In genomic region chr1:167284837-167285319, GRCm38 (mm10) we compare ENCODE assay signal across 8 mouse cellular contexts. TPM values are rescaled to one million over a fixed set of nuclear protein-coding genes. Genes with fewer than 3 reads are reported as not detected.
DNase-seq lines count a peak whose midpoint lies in the region; ATAC-seq lines count a peak whose summit lies in the region.

No protein-coding gene starts in this region.

- H3K36me3 ChIP-seq in forebrain, embryonic 11.5 days (ENCODE audit: control insufficient read depth, insufficient read depth, low read length), result no peaks in the 10 kb centered on the region
- H3K36me3 ChIP-seq in heart, embryonic 16.5 days (ENCODE audit: control insufficient read depth, insufficient read depth), result no peaks in the 10 kb centered on the region
- no peaks in the 10 kb centered on the region for H3K36me3 ChIP-seq in neural tube, embryonic 14.5 days (ENCODE audit: control insufficient read depth, insufficient read depth, low read length)

- under 1% methylated on average over 50 of the region's 51 CpGs for WGBS in forebrain, embryonic 11.5 days
- WGBS in heart, embryonic 16.5 days, result under 1% methylated on average over 50 of the region's 51 CpGs
- under 1% methylated on average over 45 of the region's 51 CpGs for WGBS in neural tube, embryonic 14.5 days

- peak; percentile 94 for ATAC-seq in forebrain, embryonic 11.5 days (replicated peaks; ENCODE audit: low FRiP score)
- peak; percentile 87 for ATAC-seq in heart, embryonic 16.5 days (replicated peaks; ENCODE audit: extremely low read depth, insufficient read depth, low FRiP score)
- ATAC-seq in neural tube, embryonic 14.5 days (ENCODE audit: low read depth), result peak; percentile 92

- peak; percentile 79 for DNase-seq in CD4-positive, CD25-positive, alpha-beta regulatory T cell, adult 2 months (ENCODE audit: low read depth, low spot score)
- peak; percentile 97 for DNase-seq in forebrain, embryonic 11.5 days (ENCODE audit: low spot score)
- peak; percentile 90 to 92 for DNase-seq in kidney, postnatal 36 days
- peak; percentile 88 to 91 for DNase-seq in lung, adult 18-20 months
- peak; percentile 84 for DNase-seq in testis, postnatal 10 days (ENCODE audit: low spot score)

- H3K27ac ChIP-seq in brown adipose tissue, adult 24 weeks (replicated peaks; ENCODE audit: low read depth, low read length), result no peak overlapping the region
- peak overlapping the region; percentile 90 for H3K27ac ChIP-seq in forebrain, embryonic 11.5 days (ENCODE audit: low read depth, low read length)
- peak overlapping the region; percentile 89 for H3K27ac ChIP-seq in heart, embryonic 16.5 days (ENCODE audit: low read length)
- peak overlapping the region; percentile 97 for H3K27ac ChIP-seq in neural tube, embryonic 14.5 days (ENCODE audit: low read depth, low read length)

- peaks cover 3% of the 10 kb centered on the region; the same call in 1 of the 2 replicates for H3K4me1 ChIP-seq in brown adipose tissue, adult 24 weeks (ENCODE audit: control insufficient read depth, insufficient read depth, insufficient read length, low read length)
- peaks cover 18% of the 10 kb centered on the region; the same call in 1 of the 2 replicates for H3K4me1 ChIP-seq in forebrain, embryonic 11.5 days (replicated peaks; ENCODE audit: control insufficient read depth, insufficient read depth, low read length)
- peaks cover 18% of the 10 kb centered on the region for H3K4me1 ChIP-seq in heart, embryonic 16.5 days (ENCODE audit: control insufficient read depth, insufficient read depth, low read length)
- peaks cover 20% of the 10 kb centered on the region for H3K4me1 ChIP-seq in neural tube, embryonic 14.5 days (ENCODE audit: control insufficient read depth, insufficient read depth, low read length)

- peak overlapping the region; percentile 77 for H3K4me3 ChIP-seq in brown adipose tissue, adult 24 weeks (ENCODE audit: insufficient read depth, low read depth, low read length)
- H3K4me3 ChIP-seq in forebrain, embryonic 11.5 days (ENCODE audit: low read depth, low read length), result peak overlapping the region; percentile 75
- H3K4me3 ChIP-seq in heart, embryonic 16.5 days (ENCODE audit: low read length), result peak overlapping the region; percentile 78
- peak overlapping the region; percentile 88 for H3K4me3 ChIP-seq in neural tube, embryonic 14.5 days (ENCODE audit: low read depth, low read length)

- H3K9me3 ChIP-seq in forebrain, embryonic 11.5 days (ENCODE audit: control insufficient read depth, low read length), result no peaks in the 10 kb centered on the region
- H3K9me3 ChIP-seq in heart, embryonic 16.5 days (replicated peaks; ENCODE audit: control insufficient read depth, low read length), result no peaks in the 10 kb centered on the region
- no peaks in the 10 kb centered on the region for H3K9me3 ChIP-seq in neural tube, embryonic 14.5 days (ENCODE audit: control insufficient read depth, low read length)

- peak overlapping the region; percentile 96 for H3K9ac ChIP-seq in forebrain, embryonic 11.5 days (ENCODE audit: low read length)
- peak overlapping the region; percentile 77 for H3K9ac ChIP-seq in heart, embryonic 16.5 days (ENCODE audit: low read length)
- H3K9ac ChIP-seq in neural tube, embryonic 14.5 days (replicated peaks; ENCODE audit: low read depth, low read length), result peak overlapping the region; percentile 90

- peaks cover 2% of the 10 kb centered on the region; the same call in 1 of the 2 replicates for H3K27me3 ChIP-seq in forebrain, embryonic 11.5 days (ENCODE audit: control insufficient read depth, insufficient read depth, low read length)
- peaks cover 5% of the 10 kb centered on the region for H3K27me3 ChIP-seq in heart, embryonic 16.5 days (ENCODE audit: control insufficient read depth, insufficient read depth, low read length)
- H3K27me3 ChIP-seq in neural tube, embryonic 14.5 days (ENCODE audit: control insufficient read depth, insufficient read depth, low read length), result no peaks in the 10 kb centered on the region

- peak overlapping the region; percentile 54 for H3K4me2 ChIP-seq in forebrain, embryonic 11.5 days (ENCODE audit: low read depth, low read length, severe bottlenecking)
- H3K4me2 ChIP-seq in heart, embryonic 16.5 days (ENCODE audit: low read depth, low read length), result peak overlapping the region; percentile 68
- H3K4me2 ChIP-seq in neural tube, embryonic 14.5 days (ENCODE audit: low read depth, low read length), result peak overlapping the region; percentile 64

RNA-seq across cellular contexts. Expression of gene Uck2, which starts 0.2 kb away (rescaled TPM):
- 13.8 and 23.6 TPM in 2 replicates for polyA plus RNA-seq in brown adipose tissue, adult 24 weeks (2012; ENCODE audit: insufficient read depth, insufficient read length, missing spikeins)
- 125 and 140 TPM in 2 replicates for polyA plus RNA-seq in forebrain, embryonic 11.5 days (2014; fragmentation: Nextera tagmentation; extraction: Ambion mirVana)
- polyA plus RNA-seq in heart, embryonic 16.5 days (2015; fragmentation: Nextera tagmentation; extraction: Ambion mirVana), result 51.4 and 68.8 TPM in 2 replicates
- 47.7 and 48.2 TPM in 2 replicates for polyA plus RNA-seq in neural tube, embryonic 14.5 days (2014; fragmentation: Nextera tagmentation; extraction: Ambion mirVana)

RNA-seq across cellular contexts. Expression of gene Tmco1, which starts 23.3 kb away (rescaled TPM):
- 172 and 174 TPM in 2 replicates for polyA plus RNA-seq in brown adipose tissue, adult 24 weeks (2012; ENCODE audit: insufficient read depth, insufficient read length, missing spikeins)
- polyA plus RNA-seq in forebrain, embryonic 11.5 days (2014; fragmentation: Nextera tagmentation; extraction: Ambion mirVana), result 75.2 and 78.5 TPM in 2 replicates
- polyA plus RNA-seq in heart, embryonic 16.5 days (2015; fragmentation: Nextera tagmentation; extraction: Ambion mirVana), result 85.3 and 99.1 TPM in 2 replicates
- 74.0 and 77.1 TPM in 2 replicates for polyA plus RNA-seq in neural tube, embryonic 14.5 days (2014; fragmentation: Nextera tagmentation; extraction: Ambion mirVana)
